Mouse (Mus musculus) heart, postnatal 0 days (tissue): ENCODE measurements around the gene Ptprn2.

Source experiments
- CTCF ChIP-seq: IDR thresholded peaks from 2 replicates; pipeline ENCODE4 v1.5.1; 2016; ENCODE audit warnings: antibody characterized with exemption, control low read depth, low read depth
- EP300 ChIP-seq: IDR thresholded peaks from 2 replicates; pipeline ENCODE4 v1.6.1; 2016; ENCODE audit warnings: antibody characterized with exemption, low read depth

GRCm38 (mm10) chr12:116590076-116590475 lies 104.6 kb downstream of the Ptprn2 start:
- no peak for TF ChIP-seq CTCF
- no peak for TF ChIP-seq EP300
